Mouse (Mus musculus) layer of hippocampus, adult 9-10 months (tissue): ENCODE measurements around the gene Gm3045.

Experiments used
- DNase-seq: peaks from one replicate; pipeline ENCODE4 v3.0.0; 2022; ENCODE audit warnings: low spot score

The Gm3045 gene

DNA sequence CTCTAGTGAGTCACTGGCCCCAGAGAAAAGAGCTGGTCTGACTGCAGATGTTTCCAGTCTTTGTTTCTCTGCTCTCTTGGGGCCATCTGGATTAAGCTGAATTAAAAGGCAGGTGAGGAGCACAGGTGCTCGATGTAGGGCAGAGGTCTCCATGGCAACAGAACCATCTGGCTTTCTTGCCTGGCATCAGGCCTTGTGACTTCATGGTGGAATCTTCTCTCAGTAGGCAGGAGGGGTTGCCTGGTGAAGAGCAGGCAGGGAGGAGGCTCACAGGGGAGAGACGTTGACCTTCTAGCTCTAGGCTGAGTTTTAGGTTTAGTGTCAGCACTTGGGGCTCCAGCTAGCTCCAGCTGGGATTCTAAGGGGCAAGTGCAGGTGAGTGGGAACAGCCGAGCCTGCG lies at the start of gene Gm3045:
Gene Gm3045 (plus strand): TSS at position 230 of the 400 bp plus-strand sequence.
- DNase-seq: no peak

DNA sequence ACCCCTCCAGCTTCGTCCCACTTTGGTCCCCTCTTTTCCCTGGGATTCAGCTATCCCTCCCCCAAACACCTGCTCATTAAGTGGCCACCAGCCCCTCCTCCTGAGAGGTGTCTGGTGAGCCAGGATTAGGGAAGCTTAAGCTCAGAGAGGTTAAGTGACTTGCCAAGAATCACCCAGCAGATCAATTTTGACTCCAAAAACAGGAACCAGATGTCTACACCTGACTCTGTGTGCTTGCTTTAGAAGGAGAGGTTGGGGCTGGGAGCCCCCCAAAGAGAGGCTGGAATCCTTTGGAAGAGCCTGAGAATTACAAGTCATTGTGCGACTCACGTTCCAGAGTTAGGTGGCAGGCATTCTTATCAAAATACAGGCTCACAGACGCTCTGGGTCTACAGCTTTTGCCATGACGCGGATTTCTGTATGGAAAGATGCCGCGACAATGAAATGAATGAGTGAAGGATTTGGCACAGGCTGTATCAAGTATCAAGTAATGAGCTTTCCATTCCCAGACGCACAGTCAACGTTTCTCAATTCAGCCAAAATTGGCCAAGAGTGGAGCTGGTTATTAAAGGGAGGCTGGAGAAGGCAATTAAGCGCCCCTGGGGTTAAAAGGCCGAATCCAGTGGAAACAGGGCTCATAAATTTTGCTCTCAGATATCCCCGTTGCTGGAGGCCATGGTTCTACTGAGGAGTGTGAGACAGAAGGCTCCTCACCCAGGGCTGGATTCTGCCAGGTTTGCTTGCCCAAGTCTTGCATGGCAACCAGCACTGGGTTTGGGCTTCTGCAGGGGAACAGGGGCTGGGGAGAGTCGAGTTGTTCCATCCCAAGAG lies 45.3 kb upstream of the Gm3045 start:
- no peak for DNase-seq

DNA sequence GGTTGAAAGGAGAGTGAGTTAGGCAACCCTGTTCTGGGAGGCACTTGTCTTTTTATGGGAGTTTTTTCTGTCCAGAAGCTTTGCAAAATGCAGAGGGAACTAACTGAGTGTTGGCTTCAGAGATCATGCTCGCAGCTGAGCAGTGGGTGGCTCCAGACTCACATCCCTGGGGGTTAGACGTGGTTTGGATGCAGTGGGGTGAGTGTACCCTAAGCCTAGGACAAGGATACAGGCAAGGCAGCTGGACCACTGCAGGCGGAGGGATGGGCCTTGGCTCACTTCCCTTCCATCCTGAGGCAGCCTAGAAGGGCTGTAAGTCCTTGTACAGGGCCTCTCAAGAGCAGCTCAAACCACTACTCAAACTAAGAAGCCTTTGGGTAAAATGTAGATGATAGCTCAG lies 43.0 kb upstream of the Gm3045 start:
- DNase-seq: no peak

DNA sequence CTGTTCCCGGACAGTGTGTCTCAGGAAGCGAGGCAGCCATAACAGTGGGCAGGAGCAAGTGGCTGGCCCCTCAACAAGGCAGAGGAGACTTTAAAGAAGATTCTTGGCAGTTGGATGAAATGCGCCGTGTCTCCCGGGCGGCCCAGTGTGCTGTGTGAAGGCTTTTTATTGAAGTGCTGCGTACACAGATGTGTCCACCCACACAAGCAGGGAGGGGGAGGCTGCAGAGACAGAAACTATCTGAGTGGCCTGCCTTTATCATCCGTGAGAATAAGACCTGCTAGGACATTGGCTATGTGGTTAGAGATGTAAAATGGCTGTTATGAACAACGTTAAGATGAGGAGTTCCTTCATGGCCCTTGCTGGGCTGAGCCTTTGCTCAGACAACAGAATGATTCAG lies 40.0 kb upstream of the Gm3045 start:
- no peak for DNase-seq

DNA sequence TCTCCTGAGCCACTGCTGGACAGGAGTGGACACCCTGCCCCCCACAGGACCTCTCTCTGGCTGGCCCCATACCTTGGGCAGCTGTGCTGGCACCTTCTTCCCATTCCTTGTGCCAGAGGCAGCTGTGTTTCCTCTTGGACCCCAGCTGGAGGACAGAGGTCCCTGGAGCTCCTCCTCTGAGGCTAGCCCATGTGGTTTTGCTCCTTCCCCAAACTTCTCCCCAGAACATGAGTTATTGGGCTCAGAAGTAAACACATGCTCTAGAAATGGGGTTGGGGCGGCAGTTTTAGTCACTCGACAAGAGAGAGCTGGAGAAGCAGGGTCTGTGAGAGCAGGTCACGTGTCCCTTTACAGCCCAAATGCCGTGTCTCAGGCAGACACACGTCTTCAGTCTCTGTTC lies 39.0 kb upstream of the Gm3045 start:
- no peak for DNase-seq

DNA sequence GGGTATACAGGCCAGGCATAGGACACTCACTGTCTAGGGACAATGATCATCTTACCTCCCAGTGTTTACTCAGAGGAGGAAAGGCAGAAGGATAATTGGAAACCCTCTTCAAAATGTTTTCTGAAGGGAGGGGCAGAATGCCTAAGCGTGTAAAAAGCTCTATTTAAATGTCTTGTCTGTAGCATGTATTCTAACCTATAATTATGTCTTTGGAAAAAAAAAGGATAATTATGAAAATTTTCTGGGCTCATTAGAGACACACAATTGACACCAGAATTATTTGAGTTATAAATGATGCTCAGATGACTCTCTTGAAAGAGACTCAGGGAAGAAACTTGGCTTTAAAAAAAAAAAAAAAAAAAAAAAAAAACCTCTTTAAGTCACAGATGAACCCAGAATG lies 38.4 kb upstream of the Gm3045 start:
- DNase-seq: no peak

DNA sequence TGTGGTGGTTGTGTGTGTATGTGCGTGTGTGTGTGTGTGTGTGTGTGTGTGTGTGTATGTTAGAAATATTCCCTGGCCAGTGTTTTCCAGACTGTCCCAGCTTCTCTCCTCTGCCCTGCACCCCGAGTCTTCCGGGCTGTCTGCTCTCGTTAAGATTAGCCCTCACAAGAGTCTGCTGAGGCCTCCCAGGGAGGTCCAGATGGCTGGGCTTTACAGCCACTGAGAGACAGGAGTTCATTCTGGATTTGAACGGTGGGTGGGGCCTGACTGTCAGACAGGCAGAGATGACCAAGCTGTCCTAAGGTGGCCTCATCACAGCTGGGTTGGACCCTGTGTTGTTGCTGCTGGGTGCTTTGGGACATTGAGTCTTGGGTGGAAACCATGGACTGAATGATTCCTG lies 28.8 kb upstream of the Gm3045 start:
- DNase-seq: no peak

DNA sequence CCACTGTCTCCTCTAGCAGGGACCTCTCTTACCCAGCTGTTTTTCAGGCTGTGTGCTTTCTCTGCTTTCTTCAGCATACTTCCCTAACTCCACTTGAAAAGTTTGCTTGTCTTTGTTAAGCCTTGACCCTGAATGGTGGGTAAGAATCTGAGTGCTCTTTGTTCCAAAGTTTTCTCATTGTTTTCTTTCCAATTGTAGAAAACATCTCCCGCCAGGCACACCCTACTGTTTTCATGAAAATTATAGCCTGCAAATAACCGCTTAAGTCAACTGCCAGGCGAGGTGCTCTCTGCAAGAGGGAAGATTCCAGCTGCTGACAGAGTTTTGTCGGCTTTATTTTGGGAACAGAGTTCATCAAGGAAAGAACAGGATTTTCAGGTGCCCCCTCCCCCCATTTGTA lies 25.2 kb upstream of the Gm3045 start:
- no peak for DNase-seq

DNA sequence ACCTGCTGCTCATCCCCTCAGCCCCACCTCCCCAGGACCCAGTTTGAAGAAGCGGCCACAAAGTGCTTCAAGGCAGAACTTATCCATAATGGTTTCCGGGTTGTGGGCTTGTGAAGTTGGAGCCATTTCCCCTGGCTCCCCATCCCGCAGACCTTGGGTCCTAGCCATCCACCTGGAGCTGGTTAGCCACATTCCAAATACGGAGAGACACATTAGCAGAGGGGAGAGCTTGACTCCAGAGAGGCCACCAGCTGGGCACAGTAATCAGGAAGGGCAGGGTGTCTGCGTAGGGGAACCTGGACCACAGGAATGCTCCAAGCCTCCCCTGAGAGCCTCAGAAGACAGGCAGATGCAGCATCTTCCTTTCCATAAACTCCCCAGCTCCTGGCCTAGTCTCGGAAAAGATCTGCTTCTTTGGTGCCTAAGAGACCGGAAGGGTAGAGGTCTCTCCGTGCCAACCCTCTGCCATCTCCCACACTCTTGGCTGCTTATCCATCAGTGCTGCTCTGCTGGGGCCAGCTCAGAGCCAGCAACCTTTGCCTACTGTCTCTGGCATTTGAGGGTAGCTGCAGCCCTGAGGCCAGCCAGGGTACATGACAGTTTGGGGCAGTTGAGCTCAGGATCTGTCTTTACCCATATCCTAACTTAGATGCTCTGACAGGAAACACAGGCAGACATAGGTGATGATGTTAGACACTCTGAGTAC lies 22.9 kb upstream of the Gm3045 start:
- DNase-seq: no peak

DNA sequence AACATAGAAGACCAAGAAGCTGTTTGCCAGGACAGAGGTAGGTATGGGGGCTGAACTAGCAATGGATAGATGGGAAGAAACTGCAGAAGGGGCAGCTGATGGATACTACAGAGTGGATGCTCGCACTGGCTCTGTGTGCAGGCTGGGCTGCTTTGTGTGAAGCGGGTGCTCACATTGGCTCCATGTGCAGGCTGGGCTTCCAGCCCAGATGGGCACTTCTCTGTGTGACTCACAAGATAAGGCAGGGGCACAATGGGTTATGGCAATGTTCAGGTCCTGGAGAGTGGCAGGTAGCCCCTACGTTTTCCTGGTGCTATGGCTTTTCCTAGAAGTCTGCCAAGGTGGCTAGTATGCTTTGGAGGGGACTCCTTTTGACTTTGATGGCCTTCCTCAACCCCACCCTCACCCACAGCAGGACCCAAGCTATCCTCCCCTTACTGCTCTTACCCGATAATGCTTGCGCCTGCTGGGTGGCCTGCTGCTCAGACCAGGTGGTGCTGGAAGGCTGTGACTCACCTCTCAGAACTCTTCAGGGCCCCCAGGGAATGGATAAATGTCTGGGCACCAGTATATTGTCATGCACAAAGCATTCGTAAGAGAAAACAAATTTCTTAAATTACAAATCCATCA lies 21.8 kb upstream of the Gm3045 start:
- DNase-seq: no peak

DNA sequence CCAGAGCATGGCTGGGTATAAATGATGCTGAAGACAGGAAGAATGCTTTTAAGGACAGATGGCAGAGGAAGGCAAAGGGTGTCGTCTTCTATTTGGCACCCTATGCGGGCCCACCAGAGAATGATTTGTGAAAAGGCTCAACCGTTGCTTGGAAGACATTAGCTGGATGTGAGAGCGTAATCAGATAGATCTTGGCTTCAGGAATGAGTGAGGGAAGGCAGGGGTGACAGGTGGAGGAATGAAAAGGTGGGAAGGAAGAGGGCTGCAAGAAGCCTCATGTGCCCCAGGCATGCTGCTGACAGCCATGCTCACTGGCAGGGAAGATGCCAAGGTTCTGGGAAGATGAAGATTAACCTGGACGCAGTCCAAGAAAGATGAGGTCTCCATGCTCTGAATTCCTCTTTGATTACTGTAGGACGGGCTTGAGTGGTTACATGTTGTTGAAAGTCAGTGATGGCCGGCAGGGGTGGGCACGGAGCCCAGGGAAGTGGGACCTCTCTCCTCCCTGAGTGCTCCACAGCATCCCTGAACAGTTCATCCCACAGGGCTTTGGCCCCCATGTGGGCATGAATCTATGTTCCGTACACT lies 14.0 kb upstream of the Gm3045 start:
- no peak for DNase-seq

DNA sequence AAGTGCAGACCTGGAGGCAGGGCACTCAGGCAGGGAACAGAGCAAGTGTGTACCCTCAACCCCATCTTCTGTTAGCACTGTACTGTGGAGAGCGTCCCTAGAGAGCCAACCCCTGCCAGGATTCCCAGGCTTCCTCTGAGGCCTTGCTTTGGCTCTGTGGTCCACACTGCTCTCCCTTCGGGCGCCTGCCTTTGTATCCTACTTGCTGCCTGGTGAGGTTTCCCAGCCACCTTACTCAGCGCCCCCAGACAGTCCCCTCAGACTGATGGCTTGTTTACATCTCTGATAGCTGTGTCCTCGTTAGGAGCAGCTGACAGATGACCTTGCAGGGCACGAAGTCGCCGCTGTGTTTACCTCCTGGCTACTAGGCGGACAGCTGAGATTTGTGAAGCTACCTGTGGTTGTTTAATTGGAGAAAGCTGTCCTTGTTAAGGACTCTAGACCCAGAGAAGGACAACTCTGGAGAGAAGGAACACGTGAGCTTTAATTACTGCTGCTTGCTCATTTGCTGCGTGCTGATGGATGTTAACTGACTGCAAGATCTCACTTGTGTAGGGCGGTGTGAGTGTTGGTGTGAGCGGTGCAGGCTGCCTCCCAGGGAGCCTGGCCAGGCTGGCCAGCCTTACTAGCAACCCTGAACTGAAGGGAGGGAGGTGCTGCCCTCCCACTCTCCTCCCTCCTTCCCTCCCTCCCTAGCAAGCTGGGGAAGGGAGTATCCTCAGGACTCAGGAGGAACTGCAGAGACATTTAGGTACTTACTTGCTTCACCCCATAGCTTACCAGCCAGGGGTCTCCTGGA lies 7.5 kb upstream of the Gm3045 start:
- DNase-seq: no peak

DNA sequence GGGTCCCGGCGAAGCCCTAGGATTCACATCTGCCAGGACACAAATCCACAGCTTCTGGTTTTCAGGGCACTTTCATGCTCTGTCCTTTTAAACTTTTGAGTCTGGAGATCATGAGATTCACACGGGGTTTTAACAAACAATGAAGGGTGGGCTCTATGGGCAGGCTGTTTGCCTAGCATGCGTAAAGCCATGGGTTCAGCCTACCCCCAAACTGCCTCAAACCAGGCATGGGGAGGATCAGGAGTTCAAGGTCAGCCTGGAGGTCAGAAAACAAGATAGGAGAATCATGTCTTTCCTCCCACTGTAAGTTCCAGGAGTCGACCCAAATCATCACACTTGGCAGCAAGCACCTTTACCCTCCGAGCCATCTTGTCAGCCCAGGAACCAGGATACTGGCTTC lies 6.9 kb upstream of the Gm3045 start:
- no peak for DNase-seq

DNA sequence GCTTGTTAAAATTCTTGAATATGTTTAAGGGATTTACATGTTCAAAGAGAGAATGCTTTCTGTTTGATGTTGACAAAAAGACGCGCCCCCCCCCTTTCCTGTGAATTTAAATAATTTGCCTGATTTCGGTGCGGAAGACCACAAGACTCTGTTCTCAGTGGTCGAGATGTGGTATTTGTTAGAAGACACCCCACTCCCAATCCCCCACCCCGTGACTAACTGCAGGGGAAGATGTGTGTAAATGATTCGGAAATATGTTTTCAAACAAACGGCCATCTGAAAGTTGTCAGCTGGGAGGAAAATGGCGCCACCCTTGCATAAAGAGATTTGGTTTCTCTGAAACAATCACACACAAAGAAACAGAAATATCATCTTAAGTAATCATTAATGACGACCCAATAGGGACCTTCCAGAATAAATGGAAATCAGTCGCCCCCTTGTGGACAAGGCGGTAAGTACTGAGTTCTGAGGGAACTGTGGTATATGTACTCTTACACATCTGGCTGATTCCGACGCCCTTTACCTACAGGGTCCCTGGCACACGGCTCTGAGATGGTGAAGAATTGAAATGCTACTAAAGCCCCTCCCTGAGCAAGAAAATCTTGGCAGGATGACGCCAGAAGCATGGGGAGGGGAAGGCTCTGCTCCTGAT lies 4.2 kb upstream of the Gm3045 start:
- peak; percentile 77 for DNase-seq

DNA sequence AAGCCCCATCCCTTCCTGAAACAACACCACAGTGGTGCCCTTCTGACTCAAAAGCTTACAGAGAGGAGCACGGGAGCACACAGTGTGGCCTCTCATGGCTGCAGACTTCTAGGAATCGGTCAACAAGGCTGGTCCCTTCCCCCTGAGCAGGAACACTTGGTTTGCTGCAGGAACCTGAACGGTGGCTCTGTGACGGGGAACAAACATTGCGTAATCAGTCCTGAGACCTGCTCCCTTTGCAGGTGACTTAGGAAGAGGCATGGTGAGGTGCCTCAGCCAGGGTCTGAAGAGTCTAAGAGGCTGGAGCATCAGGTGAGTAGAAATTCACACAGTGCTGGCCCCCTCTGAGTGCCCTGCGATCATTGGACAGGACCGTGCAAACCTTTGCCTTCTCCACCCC lies 463 bp upstream of the Gm3045 start:
- DNase-seq: no peak

DNA sequence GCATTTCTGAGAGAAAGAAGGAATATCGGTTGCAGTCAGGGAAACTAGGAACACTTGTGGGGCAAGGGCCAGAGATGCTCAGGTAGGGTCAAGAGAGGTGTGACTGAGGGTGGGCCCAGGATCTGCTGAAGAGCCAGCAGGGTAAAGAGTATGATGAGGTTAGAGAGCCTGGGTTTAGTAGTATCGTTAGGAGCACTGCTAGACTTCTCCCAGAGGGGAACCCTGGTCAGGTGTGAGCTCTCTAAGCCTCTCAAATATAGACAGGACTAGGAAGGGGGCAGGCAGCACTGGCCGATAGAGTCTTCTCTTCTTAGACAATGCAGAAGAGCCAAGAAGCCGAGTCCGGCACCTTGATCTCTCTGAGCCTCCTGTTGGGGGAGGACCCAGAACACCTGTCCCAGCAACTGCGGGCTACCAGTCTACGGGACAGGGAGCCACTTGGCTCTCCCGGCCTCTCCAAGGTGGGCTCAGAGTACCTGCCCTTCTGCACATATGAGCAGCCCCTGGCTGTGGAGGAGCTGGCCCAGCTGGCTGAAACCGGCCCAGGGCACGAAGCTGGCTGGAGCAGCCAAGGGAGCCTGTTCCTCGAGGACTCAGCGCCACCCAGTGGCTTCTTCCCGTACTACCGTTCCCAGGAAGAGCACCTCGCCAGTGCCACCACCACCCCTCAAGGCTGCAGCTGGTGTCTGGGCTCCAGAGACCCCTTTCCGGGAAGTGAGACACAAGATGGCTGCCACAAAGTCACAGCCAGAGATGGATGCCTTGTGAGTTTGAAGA lies 2.5 kb downstream of the Gm3045 start:
- DNase-seq: no peak

DNA sequence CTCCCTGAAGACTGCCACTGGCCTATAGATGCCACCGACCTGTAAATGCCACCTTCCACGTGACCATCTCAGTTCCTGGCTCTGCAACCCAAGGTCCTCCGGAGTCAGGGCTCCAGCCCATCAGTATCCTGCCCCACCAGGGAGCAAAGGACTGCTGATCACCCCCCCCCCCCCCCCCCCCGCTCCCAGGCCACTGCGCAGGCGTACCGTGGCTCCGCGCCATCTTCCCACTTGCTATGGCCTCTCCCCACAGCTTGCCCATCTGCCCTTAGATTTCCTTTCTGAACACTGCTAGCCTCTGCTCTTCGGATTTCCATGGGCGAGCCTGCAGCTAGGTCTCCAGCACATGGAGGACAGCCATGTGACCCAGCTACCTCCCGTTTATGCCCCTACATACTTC lies 6.1 kb downstream of the Gm3045 start:
- no peak for DNase-seq

DNA sequence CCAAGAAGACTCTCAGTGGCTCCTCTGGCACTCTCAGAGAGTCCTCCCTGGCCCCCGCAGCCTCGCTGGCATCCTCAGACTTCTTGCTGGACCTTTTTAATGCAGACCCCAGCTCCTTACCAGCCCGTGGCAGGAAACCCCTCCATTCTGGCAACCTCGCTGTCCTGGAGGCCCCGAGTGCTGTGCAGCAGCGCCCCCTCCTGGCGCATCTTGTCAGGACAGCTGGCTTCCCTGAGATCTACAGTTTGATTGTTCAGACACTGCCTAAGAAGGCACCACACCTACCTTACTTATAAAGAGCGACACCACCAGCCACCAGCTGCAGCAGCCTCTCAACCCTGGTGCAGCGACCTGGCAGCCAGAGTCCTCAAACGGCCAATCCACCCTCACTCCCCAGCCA lies 7.1 kb downstream of the Gm3045 start:
- no peak for DNase-seq

DNA sequence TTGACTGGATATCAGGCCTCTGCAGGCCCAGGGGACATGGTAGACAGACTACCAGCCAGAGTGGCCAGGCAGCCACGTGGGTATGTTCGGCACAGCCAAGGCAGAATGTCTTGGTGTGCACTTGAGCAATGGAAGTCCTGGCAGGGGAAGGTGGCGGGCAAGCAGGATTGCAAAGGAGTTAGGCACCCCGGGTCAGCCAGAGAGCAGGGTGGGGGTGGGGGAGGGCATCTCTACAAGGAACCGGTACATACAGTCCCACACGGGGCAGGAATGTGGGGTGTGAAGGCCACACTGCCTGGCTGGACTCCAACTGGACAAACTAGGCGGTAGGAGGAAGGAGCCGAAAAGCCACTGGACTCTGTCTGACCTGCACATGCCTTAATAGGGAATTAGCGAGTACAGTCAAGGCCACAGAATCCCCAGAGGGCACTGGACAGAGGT lies 7.9 kb downstream of the Gm3045 start:
- DNase-seq: no peak

DNA sequence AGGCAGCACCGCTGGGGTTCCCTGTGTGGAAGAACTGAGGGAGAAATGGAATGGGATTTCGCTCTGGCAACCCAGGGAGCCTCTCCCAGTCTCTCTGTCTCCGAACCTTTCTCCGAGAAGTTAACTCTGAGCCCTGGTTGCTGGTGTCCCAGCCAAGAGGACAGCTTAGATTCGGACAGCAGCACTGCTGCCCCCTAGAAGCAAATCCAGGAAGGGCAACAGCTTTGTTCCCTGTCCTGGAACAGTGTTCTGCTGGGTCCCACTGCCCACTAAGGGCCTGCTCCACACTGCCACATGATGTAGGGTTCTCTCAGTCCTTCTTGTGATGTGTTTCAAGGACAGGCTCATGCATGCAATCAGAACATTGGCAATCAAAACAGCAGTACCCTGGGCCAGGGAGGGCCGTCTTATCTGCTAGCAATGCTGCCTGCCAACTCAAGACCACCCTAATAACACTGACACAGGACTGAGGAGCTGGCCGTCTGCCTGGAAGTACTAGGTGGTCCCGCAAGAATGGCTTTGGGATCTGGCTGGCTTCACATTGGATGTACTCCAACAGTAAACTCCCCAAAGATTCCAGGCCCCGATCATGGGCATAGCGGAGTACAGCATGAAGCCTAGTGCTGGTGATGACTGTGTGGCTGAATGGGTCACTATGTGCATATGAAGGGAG lies 9.4 kb downstream of the Gm3045 start:
- DNase-seq: no peak
